Mouse (Mus musculus) induced T-regulatory cell, adult 2 months (primary cell): ENCODE measurements at regions not wholly inside any gene's neighbourhood (a gene's known extent, or its start where the extent isn't known, plus 50 kb on each side); places are given as distances from the start of the nearest gene placed in this dataset.

Source experiments
- DNase-seq: peaks from one replicate; pipeline ENCODE4 v3.0.0-alpha.2; 2012; ENCODE audit warnings: low read depth

DNA sequence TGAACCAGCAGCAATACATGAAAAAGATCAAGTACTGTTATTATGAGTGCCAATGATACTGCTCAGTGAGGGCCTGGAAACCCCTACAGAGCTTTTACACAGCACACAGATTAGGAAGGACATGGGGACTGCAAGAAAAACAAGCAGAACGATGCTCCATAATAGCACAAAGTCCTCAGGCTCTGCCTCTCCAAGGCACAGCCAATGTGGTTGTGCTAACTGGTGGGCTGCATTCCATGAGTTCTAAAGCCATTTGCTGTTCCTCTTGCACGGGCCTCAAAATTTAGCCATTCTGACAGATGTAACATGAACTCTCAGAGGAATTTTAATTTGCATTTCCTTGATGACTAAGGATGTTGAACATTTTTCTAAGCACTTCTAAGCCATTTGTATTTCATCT is 465.0 kb upstream of the Jag1 start:
- no peak for DNase-seq

DNA sequence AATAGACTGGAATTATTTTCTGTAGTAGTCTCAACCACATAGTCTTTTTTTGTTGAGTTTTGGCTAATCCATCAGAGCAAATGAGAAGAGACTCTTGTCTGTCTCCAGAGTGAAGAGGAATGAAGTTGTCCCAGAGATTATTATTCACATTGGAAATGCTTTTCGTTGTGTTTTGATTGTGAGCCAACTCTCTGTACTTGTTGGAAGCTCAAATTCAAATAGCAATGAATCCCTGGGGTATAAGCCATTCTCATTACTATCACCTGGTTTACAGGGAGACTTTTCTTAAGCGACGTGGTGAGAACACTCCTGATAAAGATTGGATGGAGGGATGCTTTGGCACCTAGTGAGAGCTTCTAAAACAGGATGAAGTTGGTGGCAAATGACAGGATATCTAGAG is 459.3 kb upstream of the Jag1 start:
- no peak for DNase-seq

DNA sequence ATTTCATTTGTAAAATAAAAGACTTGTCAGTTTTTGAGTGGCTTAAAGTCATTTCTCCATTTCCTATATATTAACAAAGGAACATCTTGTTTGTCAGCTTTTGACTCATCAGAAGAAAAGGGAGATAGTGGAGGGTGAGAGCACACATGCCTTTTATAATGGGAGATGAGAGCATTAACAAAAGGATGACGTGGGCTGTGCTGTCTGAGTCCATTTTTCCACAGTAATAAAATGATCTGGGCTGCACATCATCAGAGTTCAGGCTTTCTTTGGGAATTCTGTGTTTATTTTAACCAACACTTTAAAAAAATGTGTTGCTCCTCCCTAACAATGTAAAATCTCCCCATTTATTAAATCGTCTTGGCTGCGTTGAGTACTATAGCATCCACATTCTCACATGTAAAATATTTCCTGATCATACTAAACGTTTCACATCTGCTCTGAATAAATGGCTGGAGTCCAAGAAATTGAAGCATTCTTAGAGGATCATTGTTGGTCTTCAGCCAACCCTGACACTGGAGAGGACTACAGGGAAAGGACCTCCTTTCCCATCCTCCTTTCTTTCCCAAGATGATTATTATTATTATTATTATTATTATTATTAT is 458.5 kb upstream of the Jag1 start:
- no peak for DNase-seq

DNA sequence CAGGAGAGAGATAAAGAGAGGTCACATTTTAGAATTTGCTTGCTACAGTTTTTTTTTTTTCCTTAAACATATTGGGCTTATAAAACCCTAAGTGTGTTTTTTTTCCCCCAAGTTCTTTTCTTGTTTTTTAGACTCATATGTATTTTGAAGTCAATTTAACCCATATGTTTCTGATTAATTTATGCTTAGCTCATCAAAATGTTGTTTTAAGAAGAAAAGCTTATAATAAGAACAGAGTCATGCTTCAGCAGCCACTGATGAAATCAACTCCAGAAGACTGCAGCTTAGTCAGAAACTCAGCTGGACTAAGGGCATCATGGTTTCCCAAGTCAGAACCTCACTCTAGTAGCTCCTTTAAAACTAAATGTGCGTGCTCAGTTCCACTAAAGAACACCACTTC is 454.7 kb upstream of the Jag1 start:
- DNase-seq, result no peak

DNA sequence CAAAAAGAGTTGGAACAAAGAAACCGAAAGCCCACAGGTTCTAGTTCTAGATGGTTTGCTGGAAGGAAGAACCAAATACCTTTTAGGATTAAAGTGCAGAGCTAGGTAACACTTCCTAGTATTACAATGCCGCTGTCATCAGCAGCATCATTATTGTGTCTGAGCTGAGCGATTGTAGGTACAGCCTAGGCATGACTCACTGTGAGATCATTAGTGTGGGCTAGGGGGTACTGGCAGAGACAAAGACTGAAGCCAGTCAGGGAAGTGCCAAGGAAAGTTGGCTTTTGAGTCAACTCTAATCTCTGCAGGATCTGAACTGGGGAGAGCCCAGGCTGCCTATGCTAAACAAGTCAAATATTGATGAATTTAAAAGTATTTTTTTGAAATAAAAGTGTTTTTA is 450.2 kb upstream of the Jag1 start:
- no peak for DNase-seq

DNA sequence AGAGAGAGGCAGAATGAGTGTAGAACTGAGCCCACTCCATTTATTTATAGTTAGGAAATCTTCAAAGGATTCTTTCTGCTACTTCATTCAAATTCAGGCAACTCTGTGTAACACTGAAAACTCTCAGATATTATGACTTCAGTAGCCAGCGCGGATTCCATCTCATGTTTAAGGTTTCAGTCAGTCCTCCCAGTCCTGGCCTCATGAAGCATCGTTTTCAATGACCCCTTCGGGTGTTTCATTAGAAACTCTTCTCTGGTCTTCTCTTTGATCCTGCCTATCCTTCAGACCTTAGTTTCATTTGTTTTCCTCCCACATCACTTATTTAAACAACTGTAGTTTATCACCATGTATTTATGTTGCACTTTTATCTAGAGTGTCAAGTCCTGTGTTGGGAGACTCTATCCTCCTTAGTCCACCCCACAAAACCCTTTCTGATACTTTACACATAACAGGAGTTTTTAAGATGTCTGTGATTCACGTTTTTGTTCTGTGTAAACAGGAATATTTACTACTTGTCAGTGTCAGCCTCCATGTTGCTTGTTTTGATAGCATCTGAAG is 447.7 kb upstream of the Jag1 start:
- DNase-seq, result no peak

DNA sequence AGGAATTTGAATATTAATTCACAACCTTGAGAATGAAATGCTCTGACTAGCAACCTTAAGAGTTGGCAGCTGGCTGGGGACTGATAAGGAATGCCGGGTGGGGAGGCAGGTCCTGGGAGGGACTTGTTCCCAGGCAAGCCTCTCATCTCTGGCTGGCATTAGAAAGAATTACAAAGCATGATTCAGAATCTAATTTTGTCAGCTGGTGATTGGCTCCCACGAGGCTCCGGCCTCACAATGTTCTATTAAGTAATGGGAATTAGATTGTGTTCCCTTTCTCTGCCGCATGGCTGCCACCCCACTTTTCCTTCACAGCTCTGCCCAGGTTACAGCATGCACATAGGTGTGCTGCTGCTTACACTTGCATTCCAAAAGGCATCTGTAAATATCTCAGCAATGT is 443.9 kb upstream of the Jag1 start:
- no peak for DNase-seq

DNA sequence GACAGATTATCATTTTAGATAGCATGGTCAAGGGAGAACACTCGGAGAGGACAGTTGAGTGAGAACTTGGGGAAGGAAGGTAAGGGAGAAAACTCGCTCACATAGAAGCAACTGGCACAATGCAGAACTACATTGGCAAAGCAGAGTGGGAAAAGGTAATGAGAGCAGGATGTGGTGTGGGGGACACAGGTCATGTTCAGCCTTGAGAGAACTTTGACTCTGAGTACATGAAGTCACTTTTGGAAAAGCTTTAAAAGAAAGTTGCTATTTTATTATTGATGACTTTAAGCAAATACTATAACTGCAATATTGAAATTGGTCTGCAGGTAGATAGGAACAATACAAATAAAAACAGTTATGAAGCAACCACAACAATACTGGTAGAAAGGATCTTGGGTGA is 437.4 kb upstream of the Jag1 start:
- DNase-seq, result no peak

DNA sequence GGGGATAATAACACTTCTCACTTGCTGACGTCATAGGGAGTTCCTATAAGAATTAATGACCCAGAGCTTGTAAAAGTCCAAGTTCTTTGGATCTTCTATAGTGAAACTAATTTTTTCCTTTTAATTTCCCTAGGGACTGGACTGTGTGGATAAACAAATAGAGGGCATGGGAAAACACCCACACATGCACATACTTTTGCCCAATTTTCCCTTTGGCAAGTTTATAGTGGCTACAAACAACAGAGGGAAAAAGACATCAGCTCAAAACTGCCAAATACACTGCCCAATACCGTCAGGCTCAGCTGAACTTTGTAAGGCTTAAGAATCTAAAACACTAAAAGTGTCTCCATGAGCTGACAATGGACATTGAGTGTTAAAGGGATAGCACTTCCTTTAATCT is 420.1 kb upstream of the Jag1 start:
- no peak for DNase-seq

DNA sequence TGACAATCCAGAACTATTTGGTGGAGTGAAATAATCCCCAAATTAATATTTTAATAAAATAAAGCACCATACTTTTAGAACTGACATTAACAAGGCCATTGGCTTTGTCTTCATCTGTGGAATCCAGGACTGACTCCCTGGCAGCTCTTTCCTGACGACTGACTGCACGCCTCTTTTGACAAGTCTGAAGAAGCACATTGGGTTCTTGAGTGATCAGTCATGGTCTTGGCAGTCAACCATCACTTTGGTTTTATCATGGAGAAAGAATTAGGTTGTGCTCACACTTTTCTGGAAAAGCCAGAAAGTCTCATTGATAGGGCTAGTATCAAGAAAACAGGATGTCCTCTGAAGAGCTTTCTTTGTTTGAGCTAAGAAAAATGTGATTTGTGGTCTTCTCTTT is 399.8 kb upstream of the Jag1 start:
- no peak for DNase-seq

DNA sequence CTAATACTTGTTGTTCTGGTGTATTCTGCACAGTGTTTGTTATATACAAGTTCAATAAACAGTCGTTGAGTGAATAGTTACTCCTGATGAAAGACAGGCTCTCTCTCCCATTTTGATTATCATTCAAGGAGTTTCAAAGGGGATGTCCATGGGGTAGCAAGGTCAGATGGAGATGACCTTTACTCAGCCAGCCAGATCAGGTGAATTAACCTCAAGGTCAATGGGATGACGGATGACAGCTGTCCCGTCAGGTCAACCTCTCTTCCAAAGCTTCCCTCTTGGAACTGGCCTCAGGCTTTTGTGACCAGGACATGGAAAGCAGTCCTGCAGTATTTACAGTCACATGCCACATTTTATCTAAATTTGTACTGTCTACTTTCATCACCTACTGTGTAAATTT is 398.6 kb upstream of the Jag1 start:
- DNase-seq, result no peak

DNA sequence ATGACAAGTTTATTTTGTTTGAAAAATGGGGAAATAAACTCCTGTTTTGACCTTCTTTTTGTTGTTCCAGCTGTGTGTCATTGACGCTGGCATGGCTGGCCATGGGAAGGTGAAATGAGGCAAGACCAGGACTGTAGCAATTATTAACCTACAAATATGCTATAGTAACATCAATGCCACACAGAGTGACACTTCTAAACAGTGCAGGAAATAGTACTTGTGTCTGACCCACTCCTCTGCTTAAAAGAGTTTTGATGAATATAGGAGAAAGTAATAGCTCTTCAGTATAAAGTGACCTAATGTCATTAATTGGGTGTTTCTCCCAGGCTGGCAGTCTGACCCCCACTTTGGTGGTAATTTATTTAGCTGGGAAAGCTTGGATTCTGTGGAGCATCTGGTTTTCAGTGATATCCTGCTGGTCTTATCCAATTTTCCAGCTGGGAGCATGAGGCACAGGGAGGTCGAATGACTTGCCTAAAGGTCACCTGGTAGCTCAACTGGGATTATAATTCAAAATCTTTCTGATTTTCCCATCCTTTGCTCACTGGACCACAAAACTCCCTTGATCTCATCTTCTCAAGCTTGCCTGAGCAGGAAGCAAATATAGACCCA is 397.6 kb upstream of the Jag1 start:
- no peak for DNase-seq

DNA sequence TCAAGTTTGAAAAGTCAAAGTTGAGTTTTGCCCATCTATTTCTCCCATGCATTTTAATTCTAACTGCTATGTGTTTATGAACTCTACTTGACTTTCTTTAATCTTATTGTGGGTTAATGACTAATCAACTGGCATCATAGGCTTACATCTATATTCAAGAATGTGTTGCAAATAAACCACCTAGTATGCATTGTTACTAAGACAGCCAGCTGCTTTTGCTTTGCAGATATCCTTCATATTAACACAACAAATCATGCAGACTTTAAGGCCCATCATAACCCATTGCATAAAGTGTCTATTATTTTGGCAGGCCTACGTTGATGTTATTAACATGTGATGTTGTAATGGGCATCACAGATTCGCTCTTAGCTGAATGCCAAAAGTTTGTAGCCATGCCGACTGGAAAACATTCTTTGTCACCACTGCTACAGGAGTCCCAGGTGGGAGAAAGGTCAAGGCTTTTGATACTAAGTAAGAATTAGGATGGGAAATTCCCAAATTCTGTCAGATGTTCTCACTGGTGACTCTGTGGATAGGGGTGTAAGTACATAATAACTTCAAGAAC is 394.3 kb upstream of the Jag1 start:
- DNase-seq, result no peak

DNA sequence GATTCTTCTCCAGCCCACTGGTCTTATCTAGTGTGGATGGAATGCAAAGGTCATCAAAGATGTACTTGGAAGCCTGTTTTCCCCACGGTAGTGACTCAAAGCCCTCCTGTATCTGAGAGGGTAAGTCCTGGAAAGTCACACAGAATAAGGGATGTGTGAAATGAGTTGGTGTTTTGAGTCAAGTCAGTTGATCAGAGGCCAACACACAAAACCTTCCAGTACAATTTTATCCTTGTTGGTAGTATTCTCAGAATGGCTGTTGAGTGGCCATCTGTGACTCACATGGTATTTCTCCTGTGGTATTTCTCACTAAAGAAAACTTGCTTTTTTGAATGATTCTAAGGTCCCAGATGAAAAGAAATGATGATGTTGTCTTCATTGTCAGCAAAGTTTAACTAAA is 384.8 kb upstream of the Jag1 start:
- no peak for DNase-seq

DNA sequence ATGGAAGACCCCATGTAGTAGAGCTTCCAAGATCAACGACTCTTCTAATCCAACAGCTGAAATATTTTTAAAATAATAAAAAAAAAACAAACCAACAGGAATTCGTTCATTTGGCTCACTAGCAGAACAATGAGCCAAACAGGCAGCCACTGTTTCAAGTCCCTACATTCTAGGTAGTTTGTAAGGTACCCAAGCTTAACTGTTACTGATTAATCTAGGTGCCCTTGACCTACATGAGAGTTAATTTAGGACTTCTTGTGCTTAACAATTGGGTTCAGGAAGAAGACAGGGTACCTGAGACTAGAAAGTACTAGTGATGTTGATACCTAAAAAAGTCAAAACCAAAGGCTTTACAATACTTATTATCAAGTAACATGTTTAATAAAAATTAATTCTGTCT is 381.2 kb upstream of the Jag1 start:
- no peak for DNase-seq

DNA sequence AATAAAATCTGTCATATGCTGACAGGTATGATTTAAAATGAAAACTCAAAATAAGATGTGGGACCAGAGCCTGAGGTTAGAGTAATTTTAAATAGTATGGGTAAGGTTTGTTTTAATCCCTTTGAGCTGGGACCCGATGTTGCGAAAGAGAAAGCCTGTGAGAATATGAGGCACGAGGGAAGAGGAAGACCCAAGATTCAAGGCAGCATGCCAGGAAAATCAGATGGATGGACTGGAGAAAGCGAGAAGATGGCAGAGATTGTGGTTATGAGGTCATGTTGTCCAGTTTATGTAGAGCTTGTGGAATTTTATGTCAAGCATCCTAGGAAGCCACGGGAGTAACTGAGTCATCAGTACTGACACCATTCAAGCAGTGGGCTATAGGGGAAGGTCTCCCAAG is 377.2 kb upstream of the Jag1 start:
- no peak for DNase-seq

DNA sequence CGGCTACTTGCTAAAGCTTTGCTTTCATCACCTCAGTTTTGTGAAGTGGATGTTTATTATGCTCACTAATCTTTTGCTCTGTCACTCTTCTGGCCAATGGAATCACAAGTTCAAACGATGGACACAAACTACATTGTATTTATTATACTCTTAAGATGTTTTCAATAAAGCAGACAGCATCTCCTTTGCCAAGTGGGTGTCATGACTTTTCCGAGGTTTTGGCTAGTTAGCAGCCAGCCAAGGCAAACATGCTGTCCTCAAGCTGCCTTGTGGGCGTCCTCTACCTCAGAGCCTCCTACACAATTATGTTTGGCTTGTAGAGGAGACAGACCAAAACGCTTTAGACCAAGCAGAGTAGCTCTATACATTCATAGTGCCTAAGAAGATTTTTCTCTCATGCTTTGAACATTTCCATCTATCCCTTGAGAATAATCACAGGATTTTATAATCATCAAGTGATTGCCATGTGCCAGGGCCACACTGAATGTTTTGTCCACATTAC is 372.8 kb upstream of the Jag1 start:
- DNase-seq, result no peak

DNA sequence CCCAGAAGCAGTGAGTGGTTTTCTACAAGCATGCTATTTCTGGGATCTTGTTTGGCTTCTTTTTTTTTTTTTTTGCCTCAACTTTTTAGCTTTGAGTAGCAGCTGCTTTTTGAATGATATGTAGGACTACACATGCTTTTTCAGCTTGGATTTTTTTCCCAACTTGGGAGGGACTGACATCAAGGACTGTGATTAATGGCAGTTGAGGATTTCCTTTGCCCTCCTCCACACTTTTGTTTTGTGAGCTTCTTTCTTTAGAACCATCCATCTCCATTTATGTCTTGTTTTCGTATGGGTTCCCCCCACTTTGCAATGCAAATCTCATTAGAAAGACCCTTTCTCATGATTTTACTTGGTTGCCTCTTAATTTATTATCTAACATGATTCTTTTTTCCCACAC is 352.3 kb upstream of the Jag1 start:
- no peak for DNase-seq

DNA sequence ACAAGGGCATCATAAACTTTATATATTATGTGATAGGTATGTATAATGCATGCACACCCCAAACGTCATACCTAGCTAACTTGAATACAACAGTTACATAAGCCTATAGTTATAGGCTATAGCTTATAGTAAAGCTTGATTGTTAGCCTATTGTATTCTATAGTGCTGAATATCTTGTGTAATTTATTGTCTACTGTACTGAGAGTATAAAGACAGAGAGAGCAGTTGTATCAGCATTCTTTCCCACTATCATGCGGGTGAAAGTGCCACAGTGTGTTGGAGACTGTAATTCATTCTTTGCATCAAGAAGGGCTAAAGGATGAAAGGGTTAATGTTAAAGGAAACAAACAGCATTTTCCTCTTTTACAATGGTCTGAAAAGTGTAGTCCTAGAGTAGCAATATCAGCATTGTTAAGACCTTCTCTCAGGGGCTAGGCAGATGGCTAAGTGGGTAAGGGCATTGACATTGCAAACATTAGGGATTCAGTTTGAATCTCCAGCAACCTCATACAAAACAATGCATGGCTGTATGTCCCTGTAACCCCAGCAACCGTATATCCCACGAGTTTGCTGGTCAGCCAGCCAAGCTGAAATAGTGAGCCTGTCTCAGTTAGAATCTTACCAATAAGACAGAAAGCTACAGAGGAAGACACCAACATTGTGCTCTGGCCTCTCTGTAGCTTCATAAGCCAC is 340.8 kb upstream of the Jag1 start:
- DNase-seq, result no peak

DNA sequence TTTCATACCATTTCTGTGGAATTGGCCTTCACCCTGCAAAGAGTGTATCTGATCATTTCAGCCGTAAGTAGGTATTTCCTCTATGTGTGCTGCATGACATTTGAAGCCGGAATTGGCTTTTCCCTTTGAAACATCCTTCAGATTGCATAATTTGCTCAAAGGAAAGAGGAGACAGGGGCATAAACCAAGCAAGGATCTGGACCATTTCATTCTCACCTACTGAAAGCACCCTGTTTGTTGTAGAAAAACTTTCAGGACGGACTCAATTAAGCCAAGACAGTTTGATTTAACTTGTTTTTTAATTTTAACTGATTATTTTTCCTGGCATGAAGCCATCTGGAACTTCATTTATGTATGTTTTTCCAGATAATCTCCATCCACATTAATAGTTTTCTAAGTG is 340.0 kb upstream of the Jag1 start:
- no peak for DNase-seq

DNA sequence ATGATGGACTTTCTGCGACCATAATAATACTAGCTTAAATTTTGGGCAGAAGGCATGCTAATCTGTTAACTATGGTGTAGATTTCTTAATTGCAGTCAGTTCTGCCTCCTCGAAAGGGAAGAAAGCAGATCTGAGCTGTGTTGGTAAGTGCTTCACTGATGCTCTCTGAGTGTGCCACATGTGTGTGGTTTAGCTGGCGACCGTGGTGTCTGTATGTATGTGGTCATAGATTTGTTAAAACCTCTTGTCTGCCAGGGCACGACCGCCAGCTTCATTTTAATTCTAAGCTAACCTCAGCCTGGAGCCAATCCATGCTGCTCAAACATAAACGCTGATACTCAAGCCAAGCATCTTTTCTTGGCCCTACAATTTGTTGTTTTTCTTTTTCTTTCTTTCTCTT is 330.5 kb upstream of the Jag1 start:
- no peak for DNase-seq

DNA sequence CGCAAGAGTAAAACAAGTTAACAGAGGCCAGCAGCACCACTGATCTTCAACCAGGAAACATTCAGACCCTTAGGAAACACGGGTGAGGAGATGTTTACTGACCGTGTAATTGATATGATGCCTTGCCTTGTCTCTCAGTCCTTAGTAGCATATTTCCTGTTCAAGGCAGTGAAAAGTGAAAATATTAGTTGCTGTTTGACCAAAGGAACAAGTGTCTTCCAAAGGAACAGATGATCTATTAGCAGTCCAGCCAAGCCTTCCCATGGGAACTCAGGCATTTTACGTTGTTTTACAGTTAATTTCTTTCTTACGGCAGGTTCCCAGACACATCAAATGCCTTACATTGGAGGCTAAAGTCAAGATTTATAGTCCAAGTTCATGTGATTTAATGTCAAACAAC is 321.3 kb upstream of the Jag1 start:
- DNase-seq, result no peak

DNA sequence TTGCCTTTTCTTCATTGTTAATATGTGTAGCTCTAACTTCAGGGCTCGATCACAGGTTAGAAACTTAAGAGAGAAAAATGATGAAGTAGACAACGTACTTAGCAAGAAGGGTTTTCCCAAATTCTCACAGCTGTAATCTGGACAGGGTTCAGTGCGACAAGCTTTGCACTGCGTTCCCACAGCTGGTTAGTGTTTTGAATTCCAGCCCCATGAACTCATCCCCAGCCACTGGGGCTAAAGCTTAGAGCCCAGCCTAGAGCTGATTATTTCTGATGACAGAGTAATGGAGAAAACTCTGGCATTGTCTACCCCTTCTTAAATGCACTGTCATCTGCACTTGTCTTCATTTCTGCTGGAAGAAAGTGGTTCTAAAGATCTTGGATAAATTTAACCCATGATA is 319.7 kb upstream of the Jag1 start:
- DNase-seq, result no peak
